Mouse (Mus musculus) cerebellum, adult 2 months (tissue): Measurements from ENCODE around the gene Tlr12.
"Not testable (repeated sequence)": the region's sequence is repeated elsewhere in the genome, so short reads cannot be mapped to it uniquely, and the experiment has no call there.

Experiments used
- CTCF ChIP-seq: fragments of 200-500 bp; IDR thresholded peaks from 2 replicates; pipeline ENCODE4 v1.5.1; 2011; ENCODE audit warnings: low read depth, mild to moderate bottlenecking, control low read depth, low read length, moderate library complexity, borderline replicate concordance; ENCODE audit not compliant: insufficient read depth
- POLR2A ChIP-seq: fragments of 200-500 bp; IDR thresholded peaks from 2 replicates; pipeline ENCODE4 v1.6.1; 2011; ENCODE audit warnings: low read length, control low read depth, borderline replicate concordance; ENCODE audit not compliant: insufficient read depth

- not testable (repeated sequence) for TF ChIP-seq CTCF, POLR2A
Measured at GRCm38 (mm10) chr4:128667195-128667594, 48.8 kb upstream of the Tlr12 start.
